Mouse (Mus musculus) liver (tissue): ENCODE measurements around the gene Grrp1.

Source experiments
- DNase-seq: peaks from one replicate; pipeline ENCODE4 v3.0.0-alpha.2; 2020; ENCODE audit warnings: mixed read lengths

Grrp1 gene

GRCm38 (mm10) chr4:134268102-134268655, 14.3 kb upstream of the Grrp1 start:
- DNase-seq: no peak

DNA sequence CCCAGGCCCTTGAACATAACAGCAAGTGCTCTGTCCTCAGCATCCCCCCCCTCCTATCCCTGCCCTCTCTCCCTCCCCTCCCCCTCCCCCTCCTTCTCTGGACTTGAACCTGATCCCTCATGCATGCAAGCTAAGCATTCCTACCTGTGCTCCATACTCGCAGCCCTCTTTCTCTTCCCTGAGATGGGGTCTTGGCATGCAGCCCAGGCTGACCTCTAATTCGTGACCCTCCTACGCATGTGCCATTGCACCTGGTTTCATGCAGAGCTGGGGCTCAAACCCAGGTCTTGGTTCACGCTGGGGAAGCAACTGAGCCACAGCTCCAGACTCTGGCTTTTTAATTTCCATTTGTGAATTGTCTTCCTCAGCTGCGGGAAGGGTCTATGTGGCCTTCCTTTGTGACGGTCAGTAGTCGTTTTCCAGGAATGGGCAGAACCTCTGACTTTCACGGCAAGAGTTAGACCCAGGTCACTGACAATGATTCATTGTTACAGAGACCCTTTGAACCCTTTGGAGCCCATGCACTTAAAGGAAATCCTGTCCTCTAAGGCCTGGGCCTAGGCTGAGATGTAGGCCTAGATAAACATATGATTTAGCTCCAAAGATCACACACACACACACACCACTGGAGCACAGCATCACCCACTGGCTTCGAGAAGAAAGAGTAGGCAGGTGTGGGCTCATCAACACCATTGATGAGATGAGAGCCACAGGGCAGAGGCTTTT, 12.1 kb upstream of the Grrp1 start:
- no peak for DNase-seq

DNA sequence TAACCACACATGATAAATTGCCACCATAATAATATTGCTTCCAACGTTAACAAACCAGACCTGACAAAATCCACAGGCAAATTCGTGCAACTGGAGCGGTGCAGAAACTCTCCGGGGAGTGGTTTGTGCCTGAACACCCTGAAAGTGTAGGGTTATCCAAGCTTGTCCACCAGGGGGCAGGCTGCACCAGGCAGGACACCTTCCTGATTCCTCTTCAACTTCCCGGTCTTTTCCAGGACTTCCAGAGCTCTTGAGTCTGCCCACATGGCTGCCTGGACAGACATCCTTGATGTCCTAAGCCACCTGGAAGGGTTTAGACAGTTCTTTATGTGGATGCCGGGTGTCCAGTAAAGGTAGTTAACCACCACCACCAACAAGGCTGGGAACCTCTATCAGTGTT, 9.3 kb upstream of the Grrp1 start:
- peak; percentile 66 for DNase-seq

- DNase-seq: no peak
These were observed 4.4 kb upstream of the Grrp1 start for GRCm38 (mm10) chr4:134258354-134258753.

- DNase-seq: no peak
These were observed 3.5 kb upstream of the Grrp1 start for GRCm38 (mm10) chr4:134257198-134258009.

DNA sequence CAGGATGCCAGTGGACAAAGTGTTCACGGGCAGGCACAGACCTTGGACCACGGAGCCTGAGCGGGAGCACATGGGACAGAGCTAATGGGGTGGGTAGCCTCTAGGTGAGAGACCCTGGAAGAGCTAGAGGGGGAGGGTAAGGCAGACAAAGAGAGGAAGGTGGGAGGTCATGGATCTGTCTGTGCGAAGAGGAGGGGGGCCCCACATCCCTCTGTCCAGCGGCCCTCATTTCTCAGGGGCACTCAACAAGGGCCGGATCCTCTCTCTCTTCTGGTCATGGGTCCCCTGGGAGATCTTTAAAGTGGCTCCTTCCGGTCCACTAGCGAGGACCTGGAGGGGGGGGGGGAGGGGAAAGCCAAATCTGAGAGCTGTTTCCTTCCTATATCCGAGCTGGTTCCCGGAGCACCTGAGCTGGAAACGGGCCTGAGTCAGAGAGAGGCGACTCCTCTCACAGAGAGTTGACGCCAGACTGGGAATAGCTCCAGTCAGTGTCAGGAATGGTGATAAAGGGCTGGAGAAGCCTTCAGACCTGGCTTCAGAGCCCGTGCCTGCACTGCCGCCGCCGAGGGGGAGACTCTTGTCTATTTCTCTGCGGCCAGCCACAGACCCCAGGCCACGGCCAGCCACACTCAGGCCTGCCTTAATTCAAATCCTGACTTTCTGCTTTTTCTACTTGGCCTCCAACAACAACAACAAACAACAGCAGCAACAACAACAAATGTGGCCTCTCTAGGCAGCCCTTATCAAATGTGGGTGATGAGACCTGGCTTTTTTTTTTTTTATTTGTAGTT, 2.7 kb upstream of the Grrp1 start:
- DNase-seq: no peak

DNA sequence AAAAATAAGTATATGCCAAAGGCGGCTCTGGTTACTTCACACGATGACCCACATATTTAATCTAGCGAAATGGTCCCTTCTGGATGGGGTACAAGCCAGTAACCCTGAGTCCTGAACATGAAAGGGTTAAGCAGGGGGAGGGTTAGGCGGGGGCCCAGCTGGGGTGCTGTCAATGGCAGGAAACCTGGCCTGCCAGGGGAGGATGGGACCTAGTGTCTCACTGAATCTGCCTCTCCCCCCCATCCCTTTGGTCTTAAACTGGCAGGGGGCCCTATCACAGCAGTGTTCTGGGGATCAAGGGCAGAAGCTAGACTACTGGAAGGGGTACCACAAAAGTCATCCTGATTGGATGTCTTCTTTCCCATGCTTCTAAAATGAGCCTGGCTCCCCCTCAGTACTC, 1.9 kb upstream of the Grrp1 start:
- DNase-seq: no peak

DNA sequence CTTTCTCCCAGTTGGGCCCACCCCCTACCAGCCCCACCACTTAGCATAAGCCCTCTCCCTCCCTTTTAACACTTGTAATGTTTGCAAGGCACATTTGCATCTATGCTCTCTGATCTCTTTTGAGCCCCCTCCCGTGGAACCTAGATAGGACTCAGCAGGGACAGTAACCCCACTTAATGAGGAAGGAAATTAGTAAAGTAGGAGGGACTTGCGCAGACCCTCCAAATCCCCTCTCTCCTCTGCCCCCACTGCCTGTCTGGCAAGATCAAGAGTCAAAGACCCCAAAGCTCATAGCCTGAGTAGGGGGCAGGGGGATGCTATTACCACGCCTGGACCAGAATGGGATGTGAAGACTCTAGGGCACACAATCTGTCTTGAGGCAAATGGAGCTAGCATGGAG, 929 bp upstream of the Grrp1 start:
- no peak for DNase-seq

DNA sequence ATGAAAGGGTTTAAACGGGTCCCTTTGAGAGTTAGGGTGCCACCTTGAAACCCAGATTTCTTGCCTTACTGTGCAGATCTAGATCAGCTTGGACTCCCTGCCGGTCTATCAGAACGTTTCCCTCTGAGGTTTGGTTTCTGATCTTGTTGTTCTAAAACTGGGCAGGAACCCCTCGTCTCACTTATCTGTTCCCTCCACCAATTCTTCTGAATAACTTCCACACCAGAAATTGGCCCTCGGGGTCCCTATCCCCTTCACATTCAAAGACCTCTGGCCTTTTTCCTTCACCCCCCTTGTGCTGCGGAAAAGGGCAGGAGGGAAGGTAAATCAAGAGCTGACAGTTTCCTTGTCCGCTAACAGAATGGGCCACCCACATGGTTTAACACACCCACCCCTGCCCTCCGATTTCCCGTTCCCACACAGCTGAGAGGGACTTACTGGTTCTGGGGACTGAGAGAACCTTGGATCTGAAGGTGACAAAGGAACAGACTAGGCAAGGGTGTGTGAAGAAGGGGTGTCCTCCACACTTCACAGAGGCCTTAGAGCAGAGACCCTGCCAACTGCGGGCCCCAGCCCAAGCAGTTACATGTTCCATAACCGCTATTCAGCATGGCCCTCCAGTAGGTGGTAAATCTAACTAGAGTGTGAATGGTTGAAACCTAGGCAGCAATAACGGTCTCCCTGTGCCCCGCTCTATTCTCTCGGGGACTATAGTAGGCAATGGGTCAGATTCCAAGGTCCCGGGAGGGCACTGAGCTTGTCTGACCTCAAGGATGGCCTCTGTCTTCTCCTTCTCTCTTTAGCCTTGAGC, 790 bp downstream of the Grrp1 start:
- no peak for DNase-seq

DNA sequence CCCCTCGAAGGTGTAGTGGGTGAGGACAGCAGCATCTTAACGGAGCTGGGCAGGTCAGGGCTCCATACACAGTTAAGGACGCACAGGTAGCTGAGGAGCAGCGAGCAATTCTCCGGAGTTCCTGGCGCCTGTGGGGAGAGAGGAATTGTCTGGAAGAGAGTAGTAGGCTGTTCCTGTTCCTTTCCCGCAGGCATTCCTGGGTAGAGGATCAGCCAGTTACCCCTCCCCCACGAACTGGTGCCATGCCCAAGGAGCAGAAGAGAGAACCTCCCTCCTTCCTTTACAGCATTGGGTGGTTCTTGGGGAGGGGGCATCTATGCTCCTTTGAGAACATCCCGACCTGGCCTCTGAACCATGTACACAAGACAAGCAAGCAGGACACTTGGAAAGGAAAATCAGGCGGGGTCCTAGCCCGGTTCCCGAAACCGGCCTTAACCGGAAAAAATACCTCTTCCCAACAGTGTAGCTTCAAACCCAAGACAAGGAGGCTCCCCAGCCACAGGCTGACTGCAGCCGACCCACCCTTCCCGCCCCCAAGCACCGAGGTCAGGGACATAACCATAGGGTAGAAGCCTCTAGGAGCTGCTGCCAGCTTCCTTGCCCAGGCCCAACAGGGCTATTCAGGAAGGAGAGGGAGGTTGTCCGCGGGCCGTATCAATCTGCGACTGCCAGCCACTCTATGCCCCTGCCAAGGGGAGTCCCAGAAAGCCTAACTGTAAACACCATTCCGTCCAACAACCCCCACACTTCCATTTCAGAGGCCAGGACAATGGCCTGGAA, 1.6 kb downstream of the Grrp1 start:
- no peak for DNase-seq

DNA sequence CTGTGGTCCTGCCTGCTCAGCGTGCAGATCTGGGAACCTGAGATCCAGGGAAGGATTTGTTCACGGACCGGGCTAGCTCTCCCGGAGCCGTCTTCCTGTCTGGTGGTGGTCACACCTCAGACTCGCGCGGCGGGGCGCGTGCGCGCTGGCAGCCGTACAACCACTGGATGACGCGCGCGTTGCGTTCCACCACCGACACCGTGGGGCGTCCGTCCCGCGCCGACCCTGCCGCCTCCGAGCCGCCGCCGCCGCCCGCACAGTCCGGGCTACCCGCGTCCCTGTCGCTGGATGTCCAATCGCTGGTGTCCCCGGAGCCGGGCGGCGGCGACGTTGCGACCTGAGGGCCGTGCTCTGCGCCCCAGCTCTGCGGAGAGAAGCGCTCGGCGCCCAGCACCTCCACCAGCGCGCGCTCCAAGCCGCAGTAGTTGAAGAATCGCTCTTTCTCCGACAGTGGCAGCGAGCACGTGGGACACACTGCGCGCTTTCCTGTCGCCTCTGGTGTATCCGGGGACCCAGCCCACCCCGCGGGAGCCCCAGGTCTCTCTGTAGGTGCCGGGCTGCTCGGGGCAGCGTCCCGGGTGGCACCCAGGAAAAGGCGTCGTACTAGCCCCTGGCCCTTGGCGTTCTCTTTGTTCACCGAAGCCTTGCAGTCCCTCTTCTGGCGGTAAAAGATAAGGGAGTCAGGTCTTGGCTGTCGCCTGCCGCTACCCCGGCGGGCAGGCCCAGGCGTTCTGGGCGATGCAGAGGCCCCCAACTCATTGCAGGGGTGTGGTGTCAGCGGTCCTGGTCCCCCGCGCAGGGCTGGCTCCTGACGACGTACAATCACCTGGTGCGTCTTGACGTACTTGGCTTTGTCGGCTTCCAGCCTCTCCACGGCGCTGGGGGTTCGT, 2.4 kb downstream of the Grrp1 start:
- peak; percentile 36 for DNase-seq

GRCm38 (mm10) chr4:134250930-134251240, 3.0 kb downstream of the Grrp1 start:
- no peak for DNase-seq

DNA sequence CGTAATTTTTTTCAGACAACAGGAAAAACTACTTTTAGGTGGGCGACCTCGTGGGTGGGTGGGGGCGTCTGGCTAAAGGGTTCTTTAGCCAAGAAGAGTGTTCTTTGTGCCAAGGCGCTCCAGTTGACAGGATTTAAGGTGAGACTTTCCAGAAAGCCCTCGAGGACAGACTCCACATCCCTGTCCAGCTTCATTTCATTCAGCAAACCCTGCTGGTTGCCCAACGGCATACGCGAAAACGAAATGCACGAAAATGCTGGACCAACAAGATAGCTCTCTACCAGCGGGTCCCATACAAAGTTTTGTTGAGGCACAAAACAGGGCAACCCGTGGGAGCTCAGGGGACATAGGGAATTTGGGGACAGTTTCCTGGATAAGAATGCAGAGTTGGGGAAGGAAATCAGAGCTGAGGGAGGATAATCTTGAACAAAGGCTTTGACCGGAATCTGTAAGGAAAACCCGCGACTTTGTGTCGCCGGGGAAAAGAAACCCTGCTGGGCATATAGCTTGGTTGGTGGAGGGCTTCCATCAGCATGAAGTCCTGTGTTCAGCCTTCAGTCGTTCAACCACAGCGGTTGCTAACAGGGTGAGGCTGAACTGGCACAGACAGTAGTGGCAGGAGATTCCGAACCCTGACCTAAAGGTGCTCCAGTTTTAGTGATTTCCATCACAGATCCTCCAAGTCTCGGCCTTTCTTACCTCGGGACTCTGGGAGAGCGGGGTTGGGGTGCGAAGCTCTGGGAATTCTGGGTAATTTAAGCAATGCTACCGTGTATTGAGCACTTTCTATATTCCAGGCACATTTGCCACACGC, 3.6 kb downstream of the Grrp1 start:
- no peak for DNase-seq

DNA sequence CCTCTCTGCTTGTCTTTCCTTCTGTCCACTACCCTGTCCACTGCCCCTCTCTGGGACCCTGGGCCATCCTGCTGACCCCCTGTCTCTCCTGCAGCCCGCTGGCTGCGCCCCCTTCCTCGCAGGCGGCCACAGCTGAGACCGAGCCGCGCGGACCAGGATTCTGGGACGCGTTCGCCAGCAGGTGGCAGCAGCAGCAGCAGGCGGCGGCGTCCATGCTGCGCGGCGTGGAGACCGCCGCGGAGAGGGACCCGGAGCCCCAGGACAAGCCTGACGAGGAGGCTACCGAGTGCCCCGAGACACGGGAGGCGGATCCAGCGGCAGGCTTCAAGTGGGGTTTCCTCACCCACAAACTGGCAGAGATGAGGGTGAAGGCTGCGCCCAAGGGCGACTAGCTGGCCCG, 4.3 kb downstream of the Grrp1 start:
- DNase-seq: peak; percentile 67

DNA sequence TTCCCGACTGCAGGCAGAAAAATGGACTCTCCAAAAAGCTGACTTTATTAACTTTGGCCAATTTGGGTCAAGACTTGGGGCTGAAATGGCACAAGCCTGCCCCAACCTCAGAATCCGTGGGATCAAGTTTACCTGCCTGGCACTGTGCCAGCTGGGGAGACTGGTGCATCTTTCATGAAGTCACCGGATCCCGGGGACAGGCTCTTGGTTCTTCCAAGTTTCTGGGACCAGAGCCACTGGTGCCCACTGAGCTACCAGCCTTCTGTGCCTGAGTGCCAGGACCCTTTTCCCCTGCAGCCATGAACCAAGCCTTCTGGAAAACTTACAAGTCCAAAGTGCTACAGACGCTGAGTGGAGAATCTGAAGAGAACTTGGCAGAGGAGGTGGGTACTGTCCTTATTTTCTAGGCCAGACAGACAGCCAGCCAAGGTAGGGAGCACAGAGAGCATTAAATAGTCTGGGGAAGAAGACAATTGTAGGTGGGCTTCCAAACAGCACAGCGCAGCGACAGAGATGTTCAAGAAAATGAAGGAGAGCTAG, 7.1 kb downstream of the Grrp1 start, which contains the start of gene Gm30191:
Gene Gm30191, plus strand, starts transcription at position 217 of the 540 bp plus-strand sequence.
- no peak for DNase-seq

DNA sequence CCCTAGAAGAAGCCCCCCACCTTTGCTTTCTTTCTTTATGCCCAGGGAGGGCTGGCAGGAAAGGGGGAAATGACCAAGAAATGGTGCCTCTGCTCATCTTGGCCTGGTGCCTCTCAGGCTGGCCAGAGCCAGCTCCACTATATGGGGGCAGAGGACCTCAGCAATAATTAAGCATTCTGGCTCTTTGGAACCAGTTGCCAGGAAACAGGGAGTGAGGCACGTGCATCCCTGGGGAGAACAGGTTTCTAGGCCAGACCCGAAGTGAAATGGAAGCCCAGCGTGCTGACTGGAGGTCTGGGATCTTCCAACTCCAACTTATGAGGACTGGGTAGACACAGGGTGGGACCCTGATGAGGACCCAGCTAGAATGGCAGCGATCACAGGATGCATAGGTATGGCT, 7.7 kb downstream of the Grrp1 start:
- no peak for DNase-seq

DNA sequence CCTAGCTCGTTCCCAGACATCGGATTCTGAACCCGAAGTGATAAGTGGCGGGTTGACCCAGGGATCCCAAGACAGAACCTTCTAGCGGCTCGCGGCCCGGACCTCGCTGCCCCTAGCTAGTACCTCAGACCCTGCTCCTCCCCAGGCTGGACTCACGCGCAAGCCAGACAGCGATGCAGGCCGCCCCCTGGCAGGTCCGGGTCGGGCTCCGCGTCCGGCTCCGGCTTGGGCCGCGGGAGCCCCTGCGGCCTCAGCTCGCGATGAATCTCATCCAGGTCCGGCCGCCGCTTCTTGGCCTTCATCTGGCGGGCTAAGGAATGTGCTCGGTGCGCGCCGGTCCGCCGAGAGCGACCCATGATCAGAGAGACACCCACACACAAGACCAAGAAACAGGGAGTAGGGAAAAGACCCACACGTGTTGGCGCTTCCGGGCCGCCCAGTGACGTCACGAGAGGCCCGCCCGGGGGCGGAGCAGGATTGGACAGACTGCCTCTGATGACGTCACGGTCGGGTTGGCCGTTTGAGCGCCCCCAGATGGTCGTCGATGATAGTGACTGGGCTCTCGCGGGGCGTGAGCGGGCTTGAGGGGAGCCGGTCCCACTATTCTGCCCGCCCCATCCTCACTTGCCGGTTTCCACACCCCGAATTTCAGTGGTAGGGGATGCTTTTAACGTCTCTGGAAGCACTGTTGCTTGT, 8.6 kb downstream of the Grrp1 start, which contains the start of gene Zfp593:
Gene Zfp593, minus strand, starts transcription at position 445 of the 696 bp plus-strand sequence.
- peak; percentile 95 for DNase-seq

GRCm38 (mm10) chr4:134243516-134244250, 10.2 kb downstream of the Grrp1 start, which contains the start of gene E130218I03Rik:
TSS of gene E130218I03Rik (plus strand) at chr4:134243662.
- DNase-seq: no peak
